Mouse (Mus musculus) G1E-ER4 (cell line): Measurements from ENCODE around the gene Reep3. TPM values are rescaled to one million over a fixed set of nuclear protein-coding genes. Genes with fewer than 3 reads are reported as not detected.

ENCODE experiments used
- GATA1 ChIP-seq: IDR thresholded peaks from one replicate; pipeline ENCODE4 v1.8.0; 2012; ENCODE audit warnings: low read length, inconsistent platforms
- polyA plus RNA-seq: library from polyadenylated mRNA; stranded (reverse); fragments of >175 nt; gene quantifications from 2 replicates; pipeline ENCODE4 v1.2.3, GENCODE M21; 2012

Reep3 gene
- polyA plus RNA-seq, 1 experiment, result 1.5 TPM

GRCm38 (mm10) chr10:67097437-67098150 lies 849 bp upstream of the Reep3 start:
- no peak for TF ChIP-seq GATA1

GRCm38 (mm10) chr10:67095798-67096620 lies 736 bp downstream of the Reep3 start, which contains the start of gene Jmjd1c:
TSS of gene Jmjd1c (plus strand) at chr10:67096125.
- no peak for TF ChIP-seq GATA1

- TF ChIP-seq GATA1, result no peak
Measured at GRCm38 (mm10) chr10:67094922-67095321, 1.8 kb downstream of the Reep3 start.

- TF ChIP-seq GATA1, result no peak
Measured at GRCm38 (mm10) chr10:67090611-67091010, 6.1 kb downstream of the Reep3 start.

- TF ChIP-seq GATA1, result no peak
Measured at GRCm38 (mm10) chr10:67087447-67088226, 9.1 kb downstream of the Reep3 start.

- no peak for TF ChIP-seq GATA1
Measured at GRCm38 (mm10) chr10:67085916-67086315, 10.8 kb downstream of the Reep3 start.

GRCm38 (mm10) chr10:67085124-67085523 lies 11.6 kb downstream of the Reep3 start:
- no peak for TF ChIP-seq GATA1

- TF ChIP-seq GATA1, result no peak
Measured at GRCm38 (mm10) chr10:67083446-67084166, 13.1 kb downstream of the Reep3 start.

GRCm38 (mm10) chr10:67082531-67082930 lies 14.2 kb downstream of the Reep3 start:
- TF ChIP-seq GATA1, result no peak

- no peak for TF ChIP-seq GATA1
Measured at GRCm38 (mm10) chr10:67081206-67082007, 15.3 kb downstream of the Reep3 start.

GRCm38 (mm10) chr10:67079030-67079429 lies 17.7 kb downstream of the Reep3 start:
- no peak for TF ChIP-seq GATA1

GRCm38 (mm10) chr10:67075931-67076878 lies 20.5 kb downstream of the Reep3 start:
- no peak for TF ChIP-seq GATA1

GRCm38 (mm10) chr10:67073577-67073976 lies 23.2 kb downstream of the Reep3 start:
- TF ChIP-seq GATA1, result no peak
